Mouse (Mus musculus) forebrain, embryonic 13.5 days (tissue): Measurements from ENCODE around the gene Asic1. TPM values are rescaled to one million over a fixed set of nuclear protein-coding genes. Genes with fewer than 3 reads are reported as not detected.
A peak's percentile ranks its signal among the peaks of the same experiment; 100 is the strongest.

ENCODE experiments used
- ATAC-seq: fragments of 200-750 bp; cut with Nextera tagmentation; 2 replicates; pipeline ENCODE4 v1.8.0; 2017
- H3K27ac ChIP-seq: fragments of 300-500 bp; sonication (generic); 2 replicates; pipeline ENCODE4 v1.5.1; 2015; ENCODE audit warnings: inconsistent platforms, mild to moderate bottlenecking, moderate library complexity
- H3K27me3 ChIP-seq: fragments of 300-500 bp; sonication (generic); 2 replicates; pipeline ENCODE4 v1.6.1; 2015; ENCODE audit warnings: mild to moderate bottlenecking, inconsistent platforms
- H3K36me3 ChIP-seq: fragments of 300-500 bp; sonication (generic); 2 replicates; pipeline ENCODE4 v1.6.1; 2015; ENCODE audit warnings: mild to moderate bottlenecking, inconsistent platforms; ENCODE audit not compliant: poor library complexity, severe bottlenecking
- H3K4me1 ChIP-seq: fragments of 300-500 bp; sonication (generic); 2 replicates; pipeline ENCODE4 v1.6.1; 2015; ENCODE audit warnings: inconsistent platforms
- H3K4me2 ChIP-seq: fragments of 300-500 bp; sonication (generic); 2 replicates; pipeline ENCODE4 v1.6.1; 2015; ENCODE audit warnings: inconsistent platforms, mild to moderate bottlenecking, moderate library complexity
- H3K4me3 ChIP-seq: fragments of 300-500 bp; sonication (generic); 2 replicates; pipeline ENCODE4 v1.5.1; 2015; ENCODE audit warnings: mild to moderate bottlenecking, inconsistent platforms
- H3K9ac ChIP-seq: fragments of 300-500 bp; sonication (generic); 2 replicates; pipeline ENCODE4 v1.6.1; 2015; ENCODE audit warnings: mild to moderate bottlenecking, inconsistent platforms
- H3K9me3 ChIP-seq: fragments of 300-500 bp; sonication (generic); replicated peaks from 2 replicates; pipeline ENCODE4 v1.6.1; 2016; ENCODE audit warnings: inconsistent platforms
- WGBS: fragments of 180-500 bp; shearing (Covaris S2); methylation state at CpG from one replicate; pipeline ENCODE4 v1.1.7; 2015; 5-methylcytosine and 5-hydroxymethylcytosine counted together
- polyA plus RNA-seq: library from polyadenylated mRNA; unstranded; fragments of >200 nt; fragmentation: Nextera tagmentation; extraction: Ambion mirVana; gene quantifications from 2 replicates; pipeline ENCODE4 v1.2.1, GENCODE M21; 2015

The Asic1 gene
- polyA plus RNA-seq, 1 experiment from 2014 or later: 15.1 TPM

GRCm38 (mm10) chr15:99651163-99651872 lies 18.9 kb upstream of the Asic1 start, which contains the start of gene Racgap1:
Gene Racgap1, minus strand, starts transcription at chr15:99651656.
- H3K9ac ChIP-seq: peak within 1 kb of the TSS; percentile 85
- under 1% methylated on average over 60 of the region's 68 CpGs for WGBS
- H3K36me3 ChIP-seq: no peaks in the 10 kb centered on the region
- H3K4me3 ChIP-seq: peak within 1 kb of the TSS; percentile 73
- peaks cover 41% of the 10 kb centered on the region for H3K27me3 ChIP-seq
- no peaks in the 10 kb centered on the region for H3K9me3 ChIP-seq
- peaks cover 57% of the 10 kb centered on the region for H3K4me1 ChIP-seq
- peak; percentile 96 for ATAC-seq
- H3K4me2 ChIP-seq: peak within 1 kb of the TSS; percentile 80
- peak within 1 kb of the TSS; percentile 32; the same call in 1 of the 2 replicates for H3K27ac ChIP-seq

- no peaks in the 10 kb centered on the region for H3K9me3 ChIP-seq
- no peak overlapping the region for H3K27ac ChIP-seq
- WGBS: 79% methylated on average over 10 of the region's 10 CpGs
- peaks cover 50% of the 10 kb centered on the region for H3K4me1 ChIP-seq
- no peak overlapping the region; the same call in 1 of the 2 replicates for H3K9ac ChIP-seq
- H3K36me3 ChIP-seq: no peaks in the 10 kb centered on the region
- peak; percentile 2; the same call in 1 of the 2 replicates for ATAC-seq
- peaks cover 46% of the 10 kb centered on the region for H3K27me3 ChIP-seq
- peak overlapping the region; percentile 80 for H3K4me2 ChIP-seq
- H3K4me3 ChIP-seq: peak overlapping the region; percentile 73; the same call in 1 of the 2 replicates
These were observed 17.9 kb upstream of the Asic1 start for GRCm38 (mm10) chr15:99651984-99652872.

GRCm38 (mm10) chr15:99653291-99653690 lies 16.9 kb upstream of the Asic1 start:
- H3K9me3 ChIP-seq: no peaks in the 10 kb centered on the region
- peaks cover 39% of the 10 kb centered on the region for H3K4me1 ChIP-seq
- H3K27me3 ChIP-seq: peaks cover 46% of the 10 kb centered on the region
- no peak overlapping the region for H3K4me3 ChIP-seq
- 13% methylated on average over 8 of the region's 8 CpGs for WGBS
- H3K9ac ChIP-seq: peak overlapping the region; percentile 49; the same call in 1 of the 2 replicates
- peak overlapping the region; percentile 44 for H3K4me2 ChIP-seq
- no peaks in the 10 kb centered on the region for H3K36me3 ChIP-seq
- H3K27ac ChIP-seq: no peak overlapping the region
- no peak for ATAC-seq

GRCm38 (mm10) chr15:99653876-99654275 lies 16.3 kb upstream of the Asic1 start:
- ATAC-seq: no peak
- Histone ChIP-seq H3K4me2 (peak overlapping the region; percentile 44), H3K9me3 (no peaks in the 10 kb centered on the region), H3K4me3 (no peak overlapping the region), H3K36me3 (no peaks in the 10 kb centered on the region), H3K4me1 (peaks cover 34% of the 10 kb centered on the region), H3K9ac (peak overlapping the region; percentile 49), H3K27ac (no peak overlapping the region), H3K27me3 (peaks cover 46% of the 10 kb centered on the region)
- WGBS: 4% methylated on average over 21 of the region's 21 CpGs

GRCm38 (mm10) chr15:99655956-99656355 lies 14.2 kb upstream of the Asic1 start:
- H3K27ac ChIP-seq: no peak overlapping the region

GRCm38 (mm10) chr15:99658437-99658836 lies 11.7 kb upstream of the Asic1 start:
- H3K27ac ChIP-seq: no peak overlapping the region
- no peak for ATAC-seq
- H3K4me2 ChIP-seq: no peak overlapping the region
- H3K4me1 ChIP-seq: peaks cover 10% of the 10 kb centered on the region; the same call in 1 of the 2 replicates
- no peaks in the 10 kb centered on the region for H3K36me3 ChIP-seq
- 49% methylated on average over 2 of the region's 2 CpGs for WGBS
- peaks cover 33% of the 10 kb centered on the region for H3K27me3 ChIP-seq
- no peaks in the 10 kb centered on the region for H3K9me3 ChIP-seq
- no peak overlapping the region for H3K9ac ChIP-seq
- no peak overlapping the region for H3K4me3 ChIP-seq

More at GRCm38 (mm10) chr15:99655956-99656355, 14.2 kb upstream of the Asic1 start:
- no peak overlapping the region for H3K4me3 ChIP-seq
- ATAC-seq: no peak
- no peaks in the 10 kb centered on the region for H3K9me3 ChIP-seq
- no peak overlapping the region for H3K9ac ChIP-seq
- H3K4me2 ChIP-seq: no peak overlapping the region
- H3K36me3 ChIP-seq: no peaks in the 10 kb centered on the region
- H3K4me1 ChIP-seq: peaks cover 13% of the 10 kb centered on the region; the same call in 1 of the 2 replicates
- 50% methylated on average over 9 of the region's 9 CpGs for WGBS
- peaks cover 46% of the 10 kb centered on the region for H3K27me3 ChIP-seq

- H3K27me3 ChIP-seq: peaks cover 18% of the 10 kb centered on the region
- no peak for ATAC-seq
These were observed 8.9 kb upstream of the Asic1 start for GRCm38 (mm10) chr15:99661121-99661830.

GRCm38 (mm10) chr15:99662371-99662770 lies 7.8 kb upstream of the Asic1 start:
- no peak overlapping the region for H3K9ac ChIP-seq
- no peak overlapping the region for H3K27ac ChIP-seq
- peaks cover 35% of the 10 kb centered on the region for H3K4me1 ChIP-seq
- ATAC-seq: no peak
- H3K36me3 ChIP-seq: no peaks in the 10 kb centered on the region
- no peaks in the 10 kb centered on the region for H3K9me3 ChIP-seq
- H3K27me3 ChIP-seq: peaks cover 17% of the 10 kb centered on the region
- 44% methylated on average over 7 of the region's 7 CpGs for WGBS
- H3K4me2 ChIP-seq: no peak overlapping the region
- H3K4me3 ChIP-seq: no peak overlapping the region

More at GRCm38 (mm10) chr15:99661121-99661830, 8.9 kb upstream of the Asic1 start:
- Histone ChIP-seq H3K4me2 (no peak overlapping the region), H3K36me3 (no peaks in the 10 kb centered on the region), H3K4me3 (no peak overlapping the region), H3K9ac (no peak overlapping the region), H3K4me1 (peaks cover 29% of the 10 kb centered on the region), H3K9me3 (no peaks in the 10 kb centered on the region), H3K27ac (no peak overlapping the region)
- WGBS: 92% methylated on average over 15 of the region's 15 CpGs

GRCm38 (mm10) chr15:99663964-99664599 lies 6.1 kb upstream of the Asic1 start:
- H3K9me3 ChIP-seq: no peaks in the 10 kb centered on the region
- peaks cover 42% of the 10 kb centered on the region for H3K4me1 ChIP-seq
- peak overlapping the region; percentile 84 for H3K27ac ChIP-seq
- WGBS: 4% methylated on average over 17 of the region's 17 CpGs
- H3K4me2 ChIP-seq: peak overlapping the region; percentile 73
- peak overlapping the region; percentile 66 for H3K9ac ChIP-seq
- peak; percentile 34; the same call in 1 of the 2 replicates for ATAC-seq
- no peaks in the 10 kb centered on the region for H3K36me3 ChIP-seq
- H3K4me3 ChIP-seq: peak overlapping the region; percentile 42
- peaks cover 21% of the 10 kb centered on the region for H3K27me3 ChIP-seq

GRCm38 (mm10) chr15:99664600-99665451 lies 5.3 kb upstream of the Asic1 start:
- Histone ChIP-seq H3K27me3 (peaks cover 21% of the 10 kb centered on the region), H3K27ac (peak overlapping the region; percentile 84), H3K4me1 (peaks cover 50% of the 10 kb centered on the region), H3K9me3 (no peaks in the 10 kb centered on the region), H3K9ac (peak overlapping the region; percentile 66), H3K36me3 (no peaks in the 10 kb centered on the region), H3K4me2 (peak overlapping the region; percentile 73), H3K4me3 (peak overlapping the region; percentile 42)
- ATAC-seq: peak; percentile 72
- WGBS: under 1% methylated on average over 33 of the region's 52 CpGs
